Mouse (Mus musculus) cerebellum, adult 11 months (tissue): Measurements from ENCODE around the gene Fam104a.

ENCODE experiments used
- DNase-seq: peaks from one replicate; pipeline ENCODE4 v3.0.0; 2022

Fam104a gene

GRCm38 (mm10) chr11:113699643-113700042 lies 15.7 kb upstream of the Fam104a start:
- DNase-seq: no peak

- no peak for DNase-seq
Observed at GRCm38 (mm10) chr11:113698013-113698545, 14.1 kb upstream of the Fam104a start.

- no peak for DNase-seq
Observed at GRCm38 (mm10) chr11:113697571-113697970, 13.6 kb upstream of the Fam104a start.

GRCm38 (mm10) chr11:113691851-113692250 lies 7.9 kb upstream of the Fam104a start:
- DNase-seq: no peak

GRCm38 (mm10) chr11:113691318-113691717 lies 7.4 kb upstream of the Fam104a start:
- DNase-seq: no peak

GRCm38 (mm10) chr11:113690506-113690905 lies 6.6 kb upstream of the Fam104a start:
- DNase-seq: no peak

- DNase-seq: no peak
Observed at GRCm38 (mm10) chr11:113687031-113687430, 3.1 kb upstream of the Fam104a start.

- no peak for DNase-seq
Observed at GRCm38 (mm10) chr11:113684707-113685426, 912 bp upstream of the Fam104a start.

- no peak for DNase-seq
Observed at GRCm38 (mm10) chr11:113683627-113683956, 363 bp downstream of the Fam104a start.

GRCm38 (mm10) chr11:113682897-113683626 lies 893 bp downstream of the Fam104a start:
- DNase-seq: no peak

- DNase-seq: no peak
Observed at GRCm38 (mm10) chr11:113681979-113682378, 2.0 kb downstream of the Fam104a start.

- DNase-seq: no peak
Observed at GRCm38 (mm10) chr11:113680954-113681353, 3.0 kb downstream of the Fam104a start.

GRCm38 (mm10) chr11:113678373-113678772 lies 5.6 kb downstream of the Fam104a start:
- no peak for DNase-seq

GRCm38 (mm10) chr11:113677378-113677777 lies 6.6 kb downstream of the Fam104a start:
- DNase-seq: no peak

GRCm38 (mm10) chr11:113676847-113677246 lies 7.1 kb downstream of the Fam104a start:
- no peak for DNase-seq

- no peak for DNase-seq
Observed at GRCm38 (mm10) chr11:113674595-113674994, 9.4 kb downstream of the Fam104a start.

- no peak for DNase-seq
Observed at GRCm38 (mm10) chr11:113673614-113674013, 10.3 kb downstream of the Fam104a start.

- DNase-seq: no peak
Observed at GRCm38 (mm10) chr11:113669711-113670110, 14.2 kb downstream of the Fam104a start.

GRCm38 (mm10) chr11:113668857-113669256 lies 15.1 kb downstream of the Fam104a start:
- DNase-seq: no peak

GRCm38 (mm10) chr11:113667704-113668103 lies 16.3 kb downstream of the Fam104a start:
- no peak for DNase-seq

GRCm38 (mm10) chr11:113667122-113667521 lies 16.8 kb downstream of the Fam104a start:
- DNase-seq: no peak

- no peak for DNase-seq
Observed at GRCm38 (mm10) chr11:113666648-113667047, 17.3 kb downstream of the Fam104a start.

GRCm38 (mm10) chr11:113666205-113666604 lies 17.8 kb downstream of the Fam104a start:
- no peak for DNase-seq

- DNase-seq: no peak
Observed at GRCm38 (mm10) chr11:113664279-113664678, 19.7 kb downstream of the Fam104a start.
